Mouse (Mus musculus) neural tube, embryonic 13.5 days (tissue): Measurements from ENCODE around the gene Exoc6. TPM values are rescaled to one million over a fixed set of nuclear protein-coding genes. Genes with fewer than 3 reads are reported as not detected.

Source experiments
- ATAC-seq: fragments of 200-750 bp; cut with Nextera tagmentation; 2 replicates; pipeline ENCODE4 v1.8.0; 2017; ENCODE audit warnings: low read depth, mild to moderate bottlenecking, moderate TSS enrichment, moderate library complexity
- H3K27ac ChIP-seq: fragments of 300-500 bp; sonication (generic); replicated peaks from 2 replicates; pipeline ENCODE4 v1.5.1; 2015; ENCODE audit warnings: moderate library complexity, mild to moderate bottlenecking, inconsistent platforms
- H3K27me3 ChIP-seq: fragments of 300-500 bp; sonication (generic); 2 replicates; pipeline ENCODE4 v1.6.1; 2015; ENCODE audit warnings: mild to moderate bottlenecking, inconsistent platforms
- H3K36me3 ChIP-seq: fragments of 300-500 bp; sonication (generic); 2 replicates; pipeline ENCODE4 v1.6.1; 2015; ENCODE audit warnings: mild to moderate bottlenecking, inconsistent platforms
- H3K4me1 ChIP-seq: fragments of 300-500 bp; sonication (generic); replicated peaks from 2 replicates; pipeline ENCODE4 v1.6.1; 2015; ENCODE audit warnings: inconsistent platforms
- H3K4me2 ChIP-seq: fragments of 300-500 bp; sonication (generic); 2 replicates; pipeline ENCODE4 v1.6.1; 2015; ENCODE audit warnings: inconsistent platforms, mild to moderate bottlenecking, moderate library complexity
- H3K4me3 ChIP-seq: fragments of 300-500 bp; sonication (generic); 2 replicates; pipeline ENCODE4 v1.5.1; 2015; ENCODE audit warnings: mild to moderate bottlenecking, inconsistent platforms
- H3K9ac ChIP-seq: fragments of 300-500 bp; sonication (generic); 2 replicates; pipeline ENCODE4 v1.6.1; 2015; ENCODE audit warnings: moderate library complexity, mild to moderate bottlenecking, inconsistent platforms
- H3K9me3 ChIP-seq: fragments of 300-500 bp; sonication (generic); 2 replicates; pipeline ENCODE4 v1.6.1; 2016; ENCODE audit warnings: inconsistent platforms
- WGBS: fragments of 180-500 bp; shearing (Covaris S2); methylation state at CpG from one replicate; pipeline ENCODE4 v1.1.7; 2015; 5-methylcytosine and 5-hydroxymethylcytosine counted together
- polyA plus RNA-seq: library from polyadenylated mRNA; unstranded; fragments of >200 nt; fragmentation: Nextera tagmentation; extraction: Ambion mirVana; gene quantifications from 2 replicates; pipeline ENCODE4 v1.2.1, GENCODE M21; 2015

Gene Exoc6
- polyA plus RNA-seq, 1 experiment from 2014 or later = 14.7 TPM

- H3K9ac ChIP-seq = no peak within 1 kb of the TSS
- peak; percentile 44 for ATAC-seq
Observed at GRCm38 (mm10) chr19:37697651-37698272, 147.5 kb downstream of the Exoc6 start, which contains the start of gene Cyp26a1. Gene Cyp26a1, plus strand, starts transcription at chr19:37697798.

DNA sequence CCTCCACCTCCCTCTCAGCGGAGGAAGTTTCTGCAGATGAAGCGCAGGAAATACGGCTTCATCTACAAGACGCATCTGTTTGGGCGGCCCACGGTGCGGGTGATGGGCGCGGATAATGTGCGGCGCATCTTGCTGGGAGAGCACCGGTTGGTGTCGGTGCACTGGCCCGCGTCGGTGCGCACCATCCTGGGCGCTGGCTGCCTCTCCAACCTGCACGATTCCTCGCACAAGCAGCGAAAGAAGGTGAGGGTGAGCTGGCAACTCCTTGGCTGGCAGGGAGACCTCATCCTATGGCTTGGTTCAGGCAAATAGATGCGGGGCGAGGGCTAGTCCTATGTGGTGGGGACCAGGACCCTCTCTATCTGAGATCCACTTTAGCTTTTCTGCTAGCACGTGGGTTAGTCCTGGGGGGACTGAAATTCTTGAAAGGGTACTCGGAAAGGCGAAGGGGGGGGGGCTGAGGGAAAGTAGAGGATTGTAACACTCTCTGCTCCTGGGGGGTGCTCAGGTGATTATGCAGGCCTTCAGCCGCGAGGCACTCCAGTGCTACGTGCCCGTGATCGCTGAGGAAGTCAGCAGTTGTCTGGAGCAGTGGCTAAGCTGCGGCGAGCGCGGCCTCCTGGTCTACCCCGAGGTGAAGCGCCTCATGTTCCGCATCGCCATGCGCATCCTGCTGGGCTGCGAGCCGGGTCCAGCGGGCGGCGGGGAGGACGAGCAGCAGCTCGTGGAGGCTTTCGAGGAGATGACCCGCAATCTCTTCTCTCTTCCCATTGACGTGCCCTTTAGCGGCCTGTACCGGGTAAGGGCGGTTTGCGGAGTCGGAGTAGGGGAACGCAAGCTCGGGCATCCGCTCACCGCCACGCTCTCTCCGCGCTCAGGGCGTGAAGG lies 148.3 kb downstream of the Exoc6 start:
- 0 out of 2 replicates have a peak, but pooled peaks have one; percentile 30 for ATAC-seq
- Histone ChIP-seq H3K4me3 (peak overlapping the region; percentile 32), H3K4me2 (peak overlapping the region; percentile 46), H3K36me3 (no peaks in the 10 kb centered on the region), H3K27me3 (peaks cover 100% of the 10 kb centered on the region), H3K9ac (no peak overlapping the region; the same call in 1 of the 2 replicates), H3K27ac (no peak overlapping the region), H3K9me3 (no peaks in the 10 kb centered on the region), H3K4me1 (peaks cover 36% of the 10 kb centered on the region)
- 1% methylated on average over 63 of the region's 63 CpGs for WGBS

More at GRCm38 (mm10) chr19:37697651-37698272, 147.5 kb downstream of the Exoc6 start, which contains the start of gene Cyp26a1:
- peak within 1 kb of the TSS; percentile 46 for H3K4me2 ChIP-seq
- under 1% methylated on average over 51 of the region's 51 CpGs for WGBS
- H3K4me1 ChIP-seq = peaks cover 43% of the 10 kb centered on the region
- H3K27ac ChIP-seq = no peak within 1 kb of the TSS
- H3K27me3 ChIP-seq = peaks cover 100% of the 10 kb centered on the region
- no peaks in the 10 kb centered on the region for H3K36me3 ChIP-seq
- no peaks in the 10 kb centered on the region for H3K9me3 ChIP-seq
- peak within 1 kb of the TSS; percentile 32 for H3K4me3 ChIP-seq

GRCm38 (mm10) chr19:37699711-37700110 lies 149.5 kb downstream of the Exoc6 start:
- 20% methylated on average over 9 of the region's 9 CpGs for WGBS
- ATAC-seq = no peak

GRCm38 (mm10) chr19:37702377-37703076 lies 152.3 kb downstream of the Exoc6 start:
- Histone ChIP-seq H3K9ac (no peak overlapping the region), H3K27me3 (peaks cover 75% of the 10 kb centered on the region), H3K4me2 (no peak overlapping the region), H3K4me3 (no peak overlapping the region), H3K4me1 (peaks cover 17% of the 10 kb centered on the region), H3K9me3 (no peaks in the 10 kb centered on the region), H3K36me3 (no peaks in the 10 kb centered on the region), H3K27ac (no peak overlapping the region)
- 67% methylated on average over 21 of the region's 21 CpGs for WGBS
- no peak for ATAC-seq

More at GRCm38 (mm10) chr19:37699711-37700110, 149.5 kb downstream of the Exoc6 start:
- Histone ChIP-seq H3K36me3 (no peaks in the 10 kb centered on the region), H3K27me3 (peaks cover 92% of the 10 kb centered on the region), H3K9ac (no peak overlapping the region), H3K4me3 (no peak overlapping the region), H3K4me1 (peaks cover 36% of the 10 kb centered on the region), H3K4me2 (no peak overlapping the region), H3K27ac (no peak overlapping the region), H3K9me3 (no peaks in the 10 kb centered on the region)

DNA sequence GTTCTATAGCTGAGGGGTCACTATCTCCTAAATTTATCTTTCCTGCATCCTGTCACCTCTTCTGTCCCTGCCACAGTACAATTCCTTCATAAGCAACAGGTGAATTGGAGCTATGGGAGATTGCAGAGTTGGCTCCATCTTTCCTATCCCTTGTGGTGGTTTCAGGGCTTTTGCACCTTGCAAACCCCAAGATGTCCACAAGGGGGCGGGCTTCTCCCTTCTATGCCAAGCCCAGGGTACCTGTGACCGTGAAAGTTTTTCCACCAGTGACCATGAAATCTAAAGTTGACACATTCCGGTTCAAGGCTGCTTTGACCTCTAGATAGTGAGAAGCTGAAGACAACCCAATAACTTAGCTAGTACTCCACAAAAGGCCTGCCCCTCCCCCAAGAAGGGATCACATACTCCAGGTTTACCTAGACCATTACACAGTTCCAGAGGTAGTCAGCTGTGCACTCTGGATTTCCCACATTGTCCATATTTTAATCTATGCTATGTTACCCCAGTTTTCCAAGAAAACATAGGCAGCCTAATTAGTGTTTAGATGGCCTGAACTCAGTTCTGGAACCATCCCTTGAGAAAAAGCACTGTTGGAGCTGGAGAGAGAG lies 153.8 kb downstream of the Exoc6 start:
- no peak overlapping the region for H3K4me3 ChIP-seq
- H3K9ac ChIP-seq = no peak overlapping the region
- H3K4me2 ChIP-seq = no peak overlapping the region
- 10% methylated on average over 3 of the region's 3 CpGs for WGBS
- 0 out of 2 replicates have a peak, but pooled peaks have one; percentile 53 for ATAC-seq
- H3K27ac ChIP-seq = no peak overlapping the region
- H3K36me3 ChIP-seq = no peaks in the 10 kb centered on the region
- H3K27me3 ChIP-seq = peaks cover 60% of the 10 kb centered on the region
- H3K4me1 ChIP-seq = peaks cover 3% of the 10 kb centered on the region
- H3K9me3 ChIP-seq = no peaks in the 10 kb centered on the region

DNA sequence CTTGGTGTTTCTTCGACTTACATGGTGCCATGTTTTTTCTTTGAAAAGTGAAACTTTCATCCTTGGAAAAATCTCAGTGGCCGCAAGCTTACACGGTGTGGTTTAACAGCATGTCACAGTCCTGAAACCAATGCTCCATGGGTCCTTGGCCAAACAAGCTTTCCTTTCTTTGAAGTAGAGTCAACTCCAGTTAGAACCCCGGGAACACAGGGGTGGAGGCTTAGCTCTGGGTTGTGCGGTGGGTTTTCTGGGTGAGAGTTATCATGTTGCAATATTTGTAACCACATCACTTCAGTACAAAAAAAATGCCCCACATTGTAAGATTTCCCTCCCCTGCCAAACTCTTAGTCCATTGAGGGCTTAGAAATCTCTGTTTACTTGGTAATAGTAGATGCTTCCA lies 155.5 kb downstream of the Exoc6 start:
- Histone ChIP-seq H3K27me3 (peaks cover 43% of the 10 kb centered on the region), H3K9me3 (no peaks in the 10 kb centered on the region), H3K9ac (no peak overlapping the region), H3K36me3 (no peaks in the 10 kb centered on the region), H3K4me1 (no peaks in the 10 kb centered on the region), H3K4me3 (no peak overlapping the region), H3K4me2 (no peak overlapping the region), H3K27ac (no peak overlapping the region)
- WGBS = 89% methylated on average over 5 of the region's 5 CpGs
- no peak for ATAC-seq

GRCm38 (mm10) chr19:37714681-37715080 lies 164.5 kb downstream of the Exoc6 start:
- H3K9me3 ChIP-seq = no peaks in the 10 kb centered on the region
- H3K27ac ChIP-seq = no peak overlapping the region
- H3K4me3 ChIP-seq = no peak overlapping the region
- 83% methylated on average over 10 of the region's 10 CpGs for WGBS
- H3K9ac ChIP-seq = no peak overlapping the region
- no peaks in the 10 kb centered on the region for H3K27me3 ChIP-seq
- H3K4me1 ChIP-seq = no peaks in the 10 kb centered on the region
- H3K36me3 ChIP-seq = no peaks in the 10 kb centered on the region
- no peak for ATAC-seq
- H3K4me2 ChIP-seq = no peak overlapping the region

DNA sequence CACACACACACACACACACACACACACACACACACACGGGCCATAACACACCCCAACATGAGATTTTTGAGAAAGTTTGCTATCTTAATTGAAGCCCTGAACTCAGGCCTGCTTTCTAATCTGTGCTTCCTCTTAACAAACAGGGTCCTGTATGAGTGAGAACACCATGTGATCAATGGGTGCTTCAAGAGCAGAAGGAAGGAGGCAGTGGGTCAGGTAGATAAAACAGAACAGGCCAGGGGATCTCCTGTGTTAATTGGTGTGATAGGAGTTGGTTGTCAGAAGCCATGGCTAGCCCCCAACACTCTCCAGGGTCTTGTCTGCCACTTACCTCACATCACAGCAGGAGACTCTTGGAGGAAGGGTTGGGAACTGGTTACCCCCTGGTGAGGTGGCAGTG lies 165.8 kb downstream of the Exoc6 start:
- WGBS = 73% methylated on average over 1 of the region's 1 CpGs
- no peaks in the 10 kb centered on the region for H3K9me3 ChIP-seq
- no peaks in the 10 kb centered on the region for H3K4me1 ChIP-seq
- no peak overlapping the region for H3K27ac ChIP-seq
- no peaks in the 10 kb centered on the region for H3K36me3 ChIP-seq
- no peak overlapping the region for H3K4me3 ChIP-seq
- H3K27me3 ChIP-seq = no peaks in the 10 kb centered on the region
- H3K4me2 ChIP-seq = no peak overlapping the region
- no peak overlapping the region for H3K9ac ChIP-seq
- ATAC-seq = no peak

DNA sequence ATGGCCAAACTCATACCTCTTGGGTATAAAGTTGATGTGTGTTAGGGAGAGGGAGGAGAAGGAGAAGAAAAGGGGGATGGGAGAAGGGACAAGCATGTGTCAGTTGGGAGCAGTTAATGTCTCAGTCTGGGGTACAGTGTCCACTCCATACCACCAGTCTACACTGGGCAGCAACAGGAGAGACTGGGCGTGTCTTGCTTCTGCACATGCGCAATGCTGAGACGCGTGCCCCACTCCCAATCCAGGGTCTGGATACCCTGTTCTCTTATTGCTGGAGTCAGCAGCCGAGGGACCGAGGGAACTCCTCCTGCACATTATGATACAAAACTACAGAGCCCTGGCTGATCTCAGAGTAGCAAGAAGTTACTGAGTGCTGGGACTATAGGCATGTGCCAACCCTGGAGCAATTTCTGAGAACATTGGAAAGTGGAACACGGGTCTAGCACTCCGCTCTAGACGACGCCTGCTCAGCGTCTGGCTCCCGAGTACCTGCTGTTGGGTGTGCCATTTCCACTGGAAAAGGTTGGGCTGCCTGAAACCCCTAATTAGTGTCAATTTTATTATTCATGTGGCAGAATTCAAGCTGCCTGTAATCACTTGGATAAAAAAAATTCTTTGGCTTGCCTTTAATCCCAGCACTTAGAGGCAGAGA lies 166.4 kb downstream of the Exoc6 start:
- ATAC-seq = no peak

DNA sequence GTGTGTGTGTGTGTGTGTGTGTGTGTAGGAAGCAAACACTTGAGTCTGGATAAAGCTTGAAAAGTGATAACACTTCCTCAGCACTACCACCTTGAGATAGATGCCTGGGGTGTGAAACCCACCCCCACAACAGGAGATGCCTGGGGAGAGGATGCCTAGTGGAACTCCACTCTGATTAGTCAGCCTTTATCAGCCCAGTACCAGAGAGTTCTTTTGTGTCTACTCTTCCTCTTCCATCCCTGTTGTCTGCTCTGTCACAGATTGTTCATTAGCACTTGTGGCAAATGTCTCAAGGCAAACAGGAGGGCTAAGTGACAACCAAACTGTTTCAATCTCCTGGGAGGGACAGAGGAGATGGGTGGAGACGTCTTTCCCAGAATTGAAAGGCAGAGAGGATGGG lies 168.9 kb downstream of the Exoc6 start:
- Histone ChIP-seq H3K4me1 (no peaks in the 10 kb centered on the region), H3K9ac (no peak overlapping the region), H3K36me3 (no peaks in the 10 kb centered on the region), H3K4me3 (no peak overlapping the region), H3K27me3 (no peaks in the 10 kb centered on the region), H3K9me3 (no peaks in the 10 kb centered on the region), H3K27ac (no peak overlapping the region), H3K4me2 (no peak overlapping the region)
- WGBS = 50% methylated on average over 1 of the region's 1 CpGs
- ATAC-seq = no peak

More for the DNA sequence above, 166.4 kb downstream of the Exoc6 start:
- Histone ChIP-seq H3K36me3 (no peaks in the 10 kb centered on the region), H3K9ac (no peak overlapping the region), H3K4me2 (no peak overlapping the region), H3K27ac (no peak overlapping the region), H3K9me3 (no peaks in the 10 kb centered on the region), H3K4me3 (no peak overlapping the region), H3K27me3 (no peaks in the 10 kb centered on the region), H3K4me1 (no peaks in the 10 kb centered on the region)
- 92% methylated on average over 12 of the region's 12 CpGs for WGBS

- 95% methylated on average over 5 of the region's 5 CpGs for WGBS
- Histone ChIP-seq H3K9ac (no peak overlapping the region), H3K4me1 (no peaks in the 10 kb centered on the region), H3K4me3 (no peak overlapping the region), H3K27ac (no peak overlapping the region), H3K36me3 (no peaks in the 10 kb centered on the region), H3K27me3 (no peaks in the 10 kb centered on the region), H3K4me2 (no peak overlapping the region), H3K9me3 (no peaks in the 10 kb centered on the region)
- ATAC-seq = no peak
Observed at GRCm38 (mm10) chr19:37724591-37724990, 174.4 kb downstream of the Exoc6 start.
